Mouse (Mus musculus) E14TG2a.4 (cell line): ENCODE measurements around the gene Med1.

Experiments
- CTCF ChIP-seq: conservative IDR thresholded peaks from 2 replicates; pipeline ENCODE4 v1.5.1; 2014; ENCODE audit warnings: low read length
- NANOG ChIP-seq: IDR thresholded peaks from 2 replicates; pipeline ENCODE4 v1.6.1; 2014; ENCODE audit warnings: borderline replicate concordance, low read length, mixed read lengths
- POU5F1 ChIP-seq: IDR thresholded peaks from 2 replicates; pipeline ENCODE4 v1.6.1; 2014; ENCODE audit warnings: low read length, borderline replicate concordance

GRCm38 (mm10) chr11:98238995-98239394 is 45.9 kb upstream of the Med1 start:
- TF ChIP-seq CTCF (no peak), NANOG (no peak), POU5F1 (no peak)
